In genomic region chr1:159645719-159646118, GRCm38 (mm10) we compare ENCODE assay signal across 19 mouse cellular contexts.
"Had no signal": no experiment of that assay in that cellular context is flagged by ENCODE, and none has a peak within 500 bp of the region (broad histone marks: within the 10 kb centered on the region; RNA-seq: fewer than 3 reads in every experiment).

No protein-coding gene starts in this region.

- ATAC-seq: forebrain, embryonic 13.5 days; forebrain, embryonic 14.5 days; forebrain, embryonic 15.5 days; forebrain, embryonic 16.5 days; forebrain, postnatal 0 days had no signal

- DNase-seq: cerebellum, adult 8-10 months; cerebellum, adult 9-10 months; cerebellum, adult 9-11 months; cerebellum, postnatal 10 days; cerebellum, postnatal 14 days; cerebellum, postnatal 25 days; cerebellum, postnatal 36 days; embryo, embryonic 11 days; forebrain, postnatal 0 days; gastrocnemius, adult 2 months; gastrocnemius, postnatal 10 days; gastrocnemius, postnatal 14 days; gastrocnemius, postnatal 25 days; gastrocnemius, postnatal 36 days; heart, adult 2 months had no signal
